26 mouse cellular contexts compared by ENCODE assay signal in the genomic region with DNA sequence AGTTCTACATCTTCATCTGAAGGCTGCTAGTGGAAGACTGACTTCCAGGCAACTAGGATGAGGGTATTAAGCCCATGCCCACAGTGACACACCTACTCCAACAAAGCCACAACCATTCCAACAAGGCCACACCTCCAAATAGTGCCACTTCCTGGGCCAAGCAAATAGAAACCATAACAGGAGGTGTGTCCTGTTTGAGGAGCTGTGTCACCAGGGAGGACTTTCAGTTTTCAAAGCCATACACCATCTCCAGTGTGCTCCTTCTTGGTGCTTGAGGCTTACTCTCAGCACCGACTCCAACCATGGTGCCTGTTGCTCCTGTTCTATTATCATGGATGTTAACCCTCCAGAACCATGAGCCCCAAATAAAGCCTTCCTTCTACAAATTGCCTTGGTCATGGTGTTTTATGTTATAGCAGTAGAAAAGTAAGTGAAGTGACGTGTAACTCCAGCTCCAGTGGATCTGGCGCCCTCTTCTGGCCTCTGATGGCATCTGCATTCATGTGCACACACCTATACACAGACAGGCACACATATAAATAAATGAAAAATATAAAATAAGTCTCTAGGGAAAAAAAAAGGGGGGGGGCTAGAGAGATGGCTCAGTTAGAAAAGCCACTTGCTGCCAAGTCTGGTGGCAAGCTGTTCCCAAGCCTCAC. TPM values are rescaled to one million over a fixed set of nuclear protein-coding genes. Genes with fewer than 3 reads are reported as not detected.
A peak's percentile ranks its signal among the peaks of the same experiment; 100 is the strongest.
DNase-seq lines count a peak whose midpoint lies in the region; ATAC-seq and TF ChIP-seq lines count a peak whose summit lies in the region.
"Had no signal": no experiment of that assay in that cellular context is flagged by ENCODE, and none has a peak within 500 bp of the region (broad histone marks: within the 10 kb centered on the region; RNA-seq: fewer than 3 reads in every experiment).

No protein-coding gene starts in this region.

- no peak for TF ChIP-seq EP300 in liver, postnatal 0 days (IDR thresholded peaks at IDR 0.05; ENCODE audit: low read depth)

- H3K36me3 ChIP-seq in hindbrain, postnatal 0 days (ENCODE audit: insufficient read depth, low read length), result no peaks in the 10 kb centered on the region
- H3K36me3 ChIP-seq in hindbrain, embryonic 14.5 days (replicated peaks; ENCODE audit: control insufficient read depth, insufficient read depth), result no peaks in the 10 kb centered on the region
- no peaks in the 10 kb centered on the region for H3K36me3 ChIP-seq in liver, postnatal 0 days (replicated peaks; ENCODE audit: insufficient read depth, low read length)
- H3K36me3 ChIP-seq in liver, embryonic 12.5 days, result no peaks in the 10 kb centered on the region
- H3K36me3 ChIP-seq: embryonic facial prominence, embryonic 15.5 days; hindbrain, embryonic 15.5 days; limb, embryonic 12.5 days; lung, embryonic 15.5 days; neural tube, embryonic 15.5 days had no signal

- H3K4me2 ChIP-seq in hindbrain, postnatal 0 days (ENCODE audit: low read depth, low read length), result no peak overlapping the region
- no peak overlapping the region for H3K4me2 ChIP-seq in hindbrain, embryonic 14.5 days (replicated peaks)
- H3K4me2 ChIP-seq in liver, postnatal 0 days (ENCODE audit: low read depth, low read length), result no peak overlapping the region
- no peak overlapping the region for H3K4me2 ChIP-seq in liver, embryonic 12.5 days
- H3K4me2 ChIP-seq: embryonic facial prominence, embryonic 15.5 days; hindbrain, embryonic 15.5 days; limb, embryonic 12.5 days; lung, embryonic 15.5 days; neural tube, embryonic 15.5 days had no signal

- DNase-seq in hindbrain, postnatal 0 days (ENCODE audit: low spot score), result no peak
- DNase-seq in hindbrain, embryonic 14.5 days (ENCODE audit: low spot score), result no peak
- DNase-seq in liver, postnatal 0 days, result no peak
- DNase-seq in naive thymus-derived CD4-positive, alpha-beta T cell, adult 2 months (ENCODE audit: low read depth), result peak; percentile 16
- DNase-seq in c-Kit-positive CD71-positive TER-119-positive erythroid progenitor cells, embryonic 14.5 days (ENCODE audit: low spot score), result no peak
- DNase-seq: adrenal gland, adult 8-10 months; cerebellum, adult 11-12 months; cerebellum, postnatal 14 days; gastrocnemius, postnatal 10 days; heart, adult 18-20 months; heart, postnatal 36 days; kidney, adult 8-10 months; kidney, postnatal 36 days; layer of hippocampus, adult 9-11 months; midbrain, embryonic 14.5 days; right cerebral cortex, postnatal 14 days had no signal

- H3K27me3 ChIP-seq in hindbrain, postnatal 0 days (ENCODE audit: insufficient read depth, low read length), result no peaks in the 10 kb centered on the region
- H3K27me3 ChIP-seq in hindbrain, embryonic 14.5 days (ENCODE audit: control insufficient read depth, insufficient read depth, low read length), result no peaks in the 10 kb centered on the region
- no peaks in the 10 kb centered on the region for H3K27me3 ChIP-seq in liver, postnatal 0 days (ENCODE audit: insufficient read depth, low read length)
- H3K27me3 ChIP-seq in liver, embryonic 12.5 days (replicated peaks), result peaks cover under 1% of the 10 kb centered on the region; the same call in 1 of the 2 replicates
- H3K27me3 ChIP-seq: embryonic facial prominence, embryonic 15.5 days; hindbrain, embryonic 15.5 days; limb, embryonic 12.5 days; lung, embryonic 15.5 days; neural tube, embryonic 15.5 days; Patski had no signal

- TF ChIP-seq CTCF in hindbrain, postnatal 0 days (IDR thresholded peaks at IDR 0.05; ENCODE audit: low read depth), result peak; percentile 37
- TF ChIP-seq CTCF in liver, postnatal 0 days (IDR thresholded peaks at IDR 0.05; ENCODE audit: low read depth), result peak; percentile 38
- peak; percentile 36 for TF ChIP-seq CTCF in bone marrow, adult 2 months (IDR thresholded peaks at IDR 0.05; ENCODE audit: control insufficient read depth, insufficient read depth, low read length)

- no peak overlapping the region for H3K9ac ChIP-seq in hindbrain, postnatal 0 days (replicated peaks; ENCODE audit: low read length)
- H3K9ac ChIP-seq in hindbrain, embryonic 14.5 days, result no peak overlapping the region
- H3K9ac ChIP-seq in liver, postnatal 0 days (replicated peaks), result no peak overlapping the region
- no peak overlapping the region for H3K9ac ChIP-seq in liver, embryonic 12.5 days
- H3K9ac ChIP-seq: embryonic facial prominence, embryonic 15.5 days; hindbrain, embryonic 15.5 days; limb, embryonic 12.5 days; lung, embryonic 15.5 days; neural tube, embryonic 15.5 days had no signal

- 88% methylated on average over 3 of the region's 3 CpGs for WGBS in hindbrain, postnatal 0 days
- 93% methylated on average over 3 of the region's 3 CpGs for WGBS in hindbrain, embryonic 14.5 days
- WGBS in liver, postnatal 0 days (ENCODE audit: insufficient replicate concordance), result 82% methylated on average over 3 of the region's 3 CpGs
- 76% methylated on average over 3 of the region's 3 CpGs for WGBS in liver, embryonic 12.5 days (ENCODE audit: insufficient replicate concordance)
- WGBS in bone marrow, adult 2 months, result 92% methylated on average over 3 of the region's 3 CpGs

- no peaks in the 10 kb centered on the region for H3K9me3 ChIP-seq in hindbrain, postnatal 0 days (ENCODE audit: low read length)
- no peaks in the 10 kb centered on the region for H3K9me3 ChIP-seq in hindbrain, embryonic 14.5 days (ENCODE audit: control insufficient read depth, low read length)
- no peaks in the 10 kb centered on the region for H3K9me3 ChIP-seq in liver, postnatal 0 days (ENCODE audit: low read length)
- H3K9me3 ChIP-seq in liver, embryonic 12.5 days (replicated peaks), result peaks cover 7% of the 10 kb centered on the region
- H3K9me3 ChIP-seq: embryonic facial prominence, embryonic 15.5 days; hindbrain, embryonic 15.5 days; lung, embryonic 15.5 days; neural tube, embryonic 15.5 days had no signal

- H3K4me1 ChIP-seq in hindbrain, postnatal 0 days (ENCODE audit: insufficient read depth, low read length), result no peaks in the 10 kb centered on the region
- H3K4me1 ChIP-seq in hindbrain, embryonic 14.5 days (replicated peaks; ENCODE audit: control insufficient read depth, insufficient read depth, low read length), result no peaks in the 10 kb centered on the region
- no peaks in the 10 kb centered on the region for H3K4me1 ChIP-seq in liver, postnatal 0 days (ENCODE audit: insufficient read depth)
- no peaks in the 10 kb centered on the region for H3K4me1 ChIP-seq in liver, embryonic 12.5 days
- H3K4me1 ChIP-seq in bone marrow, adult 2 months (ENCODE audit: control insufficient read depth, insufficient read depth, low read length), result no peaks in the 10 kb centered on the region
- H3K4me1 ChIP-seq: embryonic facial prominence, embryonic 15.5 days; hindbrain, embryonic 15.5 days; limb, embryonic 12.5 days; neural tube, embryonic 15.5 days had no signal

- H3K27ac ChIP-seq in hindbrain, postnatal 0 days, result no peak overlapping the region
- H3K27ac ChIP-seq in hindbrain, embryonic 14.5 days, result no peak overlapping the region
- H3K27ac ChIP-seq in liver, postnatal 0 days (ENCODE audit: low read depth), result no peak overlapping the region
- H3K27ac ChIP-seq in liver, embryonic 12.5 days, result no peak overlapping the region
- no peak overlapping the region for H3K27ac ChIP-seq in bone marrow, adult 2 months (ENCODE audit: control insufficient read depth, insufficient read depth, low read depth, low read length, poor library complexity)
- H3K27ac ChIP-seq: embryonic facial prominence, embryonic 15.5 days; hindbrain, embryonic 15.5 days; limb, embryonic 12.5 days; lung, embryonic 15.5 days; neural tube, embryonic 15.5 days had no signal

- no peak overlapping the region for H3K4me3 ChIP-seq in hindbrain, postnatal 0 days (ENCODE audit: low read length)
- H3K4me3 ChIP-seq in hindbrain, embryonic 14.5 days (replicated peaks; ENCODE audit: low read length), result no peak overlapping the region
- no peak overlapping the region for H3K4me3 ChIP-seq in liver, postnatal 0 days (ENCODE audit: low read depth, low read length)
- no peak overlapping the region for H3K4me3 ChIP-seq in liver, embryonic 12.5 days
- no peak overlapping the region for H3K4me3 ChIP-seq in bone marrow, adult 2 months (replicated peaks; ENCODE audit: control insufficient read depth, low read depth, low read length)
- H3K4me3 ChIP-seq: embryonic facial prominence, embryonic 15.5 days; hindbrain, embryonic 15.5 days; limb, embryonic 12.5 days; lung, embryonic 15.5 days; myocyte; neural tube, embryonic 15.5 days had no signal

- no peak for ATAC-seq in hindbrain, postnatal 0 days
- no peak for ATAC-seq in hindbrain, embryonic 14.5 days (ENCODE audit: low FRiP score)
- no peak for ATAC-seq in liver, postnatal 0 days
- ATAC-seq in liver, embryonic 12.5 days, result no peak
- ATAC-seq: Patski had no signal

- TF ChIP-seq POLR2A in bone marrow, adult 2 months (IDR thresholded peaks at IDR 0.05; ENCODE audit: borderline replicate concordance, control insufficient read depth, low read depth, low read length), result no peak

RNA-seq across cellular contexts. Expression of a gene that starts 26.8 kb away (rescaled TPM):
- total RNA-seq in hindbrain, postnatal 0 days (2014; rRNA removed), result 1.2 and 2.3 TPM in 2 replicates
- polyA plus RNA-seq in hindbrain, postnatal 0 days (2015; fragmentation: Nextera tagmentation; extraction: Ambion mirVana), result 1.2 TPM in 2 replicates
- polyA plus RNA-seq in hindbrain, embryonic 14.5 days (2014; fragmentation: Nextera tagmentation; extraction: Ambion mirVana), result 0.78 and 1.1 TPM in 2 replicates
- 3.0 and 4.2 TPM in 2 replicates for polyA plus RNA-seq in liver, postnatal 0 days (2015; fragmentation: Nextera tagmentation; extraction: Ambion mirVana)
- 1.9 and 2.4 TPM in 2 replicates for polyA plus RNA-seq in liver, embryonic 12.5 days (2016; fragmentation: Nextera tagmentation; extraction: Ambion mirVana)
- 1.1 TPM in 1 of 2 replicates, not detected in the other for polyA plus RNA-seq in bone marrow, adult 2 months (2011; ENCODE audit: insufficient read depth, insufficient read length, low replicate concordance, missing spikeins)
- total RNA-seq: megakaryocyte progenitor cell, adult 5-6 weeks had no signal

RNA-seq across cellular contexts. Expression of a gene that starts 34.9 kb away (rescaled TPM):
- 1.6 and 3.5 TPM in 2 replicates for total RNA-seq in hindbrain, postnatal 0 days (2014; rRNA removed)
- polyA plus RNA-seq in hindbrain, postnatal 0 days (2015; fragmentation: Nextera tagmentation; extraction: Ambion mirVana), result 0.44 and 0.46 TPM in 2 replicates
- polyA plus RNA-seq in hindbrain, embryonic 14.5 days (2014; fragmentation: Nextera tagmentation; extraction: Ambion mirVana), result 0.64 and 0.95 TPM in 2 replicates
- polyA plus RNA-seq in liver, postnatal 0 days (2015; fragmentation: Nextera tagmentation; extraction: Ambion mirVana), result 1.5 and 2.4 TPM in 2 replicates
- 2.1 TPM in 2 replicates for polyA plus RNA-seq in liver, embryonic 12.5 days (2016; fragmentation: Nextera tagmentation; extraction: Ambion mirVana)
- polyA plus RNA-seq in bone marrow, adult 2 months (2011; ENCODE audit: insufficient read depth, insufficient read length, low replicate concordance, missing spikeins), result 5.7 and 14.2 TPM in 2 replicates

RNA-seq across cellular contexts. Expression of a gene that starts 52.4 kb away (rescaled TPM):
- 2.4 and 8.7 TPM in 2 replicates for total RNA-seq in hindbrain, postnatal 0 days (2014; rRNA removed)
- polyA plus RNA-seq in hindbrain, postnatal 0 days (2015; fragmentation: Nextera tagmentation; extraction: Ambion mirVana), result 3.9 and 4.3 TPM in 2 replicates
- polyA plus RNA-seq in hindbrain, embryonic 14.5 days (2014; fragmentation: Nextera tagmentation; extraction: Ambion mirVana), result 6.0 and 7.6 TPM in 2 replicates
- 0.43 and 0.79 TPM in 2 replicates for polyA plus RNA-seq in liver, postnatal 0 days (2015; fragmentation: Nextera tagmentation; extraction: Ambion mirVana)
- polyA plus RNA-seq in liver, embryonic 12.5 days (2016; fragmentation: Nextera tagmentation; extraction: Ambion mirVana), result 3.3 and 3.5 TPM in 2 replicates
- 2.1 TPM in 1 of 2 replicates, not detected in the other for polyA plus RNA-seq in bone marrow, adult 2 months (2011; ENCODE audit: insufficient read depth, insufficient read length, low replicate concordance, missing spikeins)
